Mouse (Mus musculus) liver, embryonic 16.5 days (tissue): ENCODE results near the gene Slc2a13. TPM values are rescaled to one million over a fixed set of nuclear protein-coding genes. Genes with fewer than 3 reads are reported as not detected.

Source experiments
- ATAC-seq: fragments of 200-750 bp; cut with Nextera tagmentation; 2 replicates; pipeline ENCODE4 v1.8.0; 2017; ENCODE audit warnings: low read depth, mild to moderate bottlenecking, moderate number of reproducible peaks, moderate library complexity
- H3K27ac ChIP-seq: fragments of 300-500 bp; sonication (generic); 2 replicates; pipeline ENCODE4 v1.5.1; 2014; ENCODE audit warnings: mild to moderate bottlenecking, low read length
- H3K27me3 ChIP-seq: fragments of 300-500 bp; sonication (generic); 2 replicates; pipeline ENCODE4 v1.6.1; 2014; ENCODE audit warnings: low read depth, low read length, mixed read lengths; ENCODE audit not compliant: control insufficient read depth, insufficient read depth
- H3K36me3 ChIP-seq: fragments of 300-500 bp; sonication (generic); 2 replicates; pipeline ENCODE4 v1.6.1; 2014; ENCODE audit warnings: mild to moderate bottlenecking; ENCODE audit not compliant: control insufficient read depth, insufficient read depth
- H3K4me1 ChIP-seq: fragments of 300-500 bp; sonication (generic); 2 replicates; pipeline ENCODE4 v1.6.1; 2014; ENCODE audit warnings: low read depth, low read length, mixed read lengths; ENCODE audit not compliant: control insufficient read depth
- H3K4me2 ChIP-seq: fragments of 300-500 bp; sonication (generic); 2 replicates; pipeline ENCODE4 v1.6.1; 2014; ENCODE audit warnings: low read depth, low read length, mixed read lengths
- H3K4me3 ChIP-seq: fragments of 300-500 bp; sonication (generic); 2 replicates; pipeline ENCODE4 v1.5.1; 2014; ENCODE audit warnings: low read depth, mild to moderate bottlenecking, low read length
- H3K9ac ChIP-seq: fragments of 300-500 bp; sonication (generic); 2 replicates; pipeline ENCODE4 v1.6.1; 2014; ENCODE audit warnings: low read depth, low read length
- H3K9me3 ChIP-seq: fragments of 300-500 bp; sonication (generic); replicated peaks from 2 replicates; pipeline ENCODE4 v1.6.1; 2016; ENCODE audit warnings: low read length; ENCODE audit not compliant: control insufficient read depth
- WGBS: fragments of 180-500 bp; shearing (Covaris S2); extraction: QIAGEN DNeasy Blood & Tissue Kit; methylation state at CpG from one replicate; pipeline ENCODE4 v1.1.7; 2014; ENCODE audit not compliant: insufficient replicate concordance; 5-methylcytosine and 5-hydroxymethylcytosine counted together
- polyA plus RNA-seq: library from polyadenylated mRNA; unstranded; fragments of >200 nt; fragmentation: Nextera tagmentation; extraction: Ambion mirVana; gene quantifications from 2 replicates; pipeline ENCODE4 v1.2.1, GENCODE M21; 2015

Slc2a13 gene
- polyA plus RNA-seq, 1 experiment from 2014 or later = 0.13 TPM

DNA sequence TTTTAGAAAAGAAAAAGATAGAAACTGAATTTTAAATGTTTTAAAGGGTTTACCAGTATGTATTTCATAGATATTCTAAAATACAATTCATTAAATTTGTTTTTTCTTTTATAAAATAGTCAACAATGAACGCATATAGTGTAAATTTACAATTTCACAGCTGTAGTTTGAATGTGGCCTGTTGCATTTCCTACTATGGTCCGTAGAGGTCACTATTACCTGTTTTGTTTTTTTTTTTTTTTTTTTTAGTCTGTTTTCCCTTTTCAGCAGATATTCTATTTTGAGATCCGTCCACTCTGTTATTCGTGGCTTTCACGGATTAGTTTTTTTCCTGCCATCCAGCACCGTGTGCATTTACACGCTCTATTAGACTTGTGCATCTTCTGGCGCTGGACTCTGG lies 320.1 kb downstream of the Slc2a13 start:
- no peak overlapping the region for H3K27ac ChIP-seq
- no peak overlapping the region for H3K4me2 ChIP-seq
- no peaks in the 10 kb centered on the region for H3K9me3 ChIP-seq
- 31% methylated on average over 8 of the region's 8 CpGs for WGBS
- H3K27me3 ChIP-seq = no peaks in the 10 kb centered on the region
- H3K4me1 ChIP-seq = peaks cover 27% of the 10 kb centered on the region
- no peak overlapping the region for H3K9ac ChIP-seq
- ATAC-seq = no peak
- no peaks in the 10 kb centered on the region for H3K36me3 ChIP-seq
- H3K4me3 ChIP-seq = no peak overlapping the region

- WGBS = 36% methylated on average over 9 of the region's 9 CpGs
- Histone ChIP-seq H3K4me3 (no peak overlapping the region; the same call in 1 of the 2 replicates), H3K27me3 (no peaks in the 10 kb centered on the region), H3K4me1 (peaks cover 25% of the 10 kb centered on the region), H3K27ac (peak overlapping the region; percentile 90), H3K36me3 (no peaks in the 10 kb centered on the region), H3K9me3 (no peaks in the 10 kb centered on the region), H3K4me2 (peak overlapping the region; percentile 57), H3K9ac (peak overlapping the region; percentile 53)
- ATAC-seq = peak; percentile 97
Measured at GRCm38 (mm10) chr15:91251544-91252408, 321.3 kb downstream of the Slc2a13 start.

- no peak overlapping the region for H3K4me3 ChIP-seq
- H3K9me3 ChIP-seq = no peaks in the 10 kb centered on the region
- H3K36me3 ChIP-seq = no peaks in the 10 kb centered on the region
- peaks cover 25% of the 10 kb centered on the region for H3K4me1 ChIP-seq
- H3K4me2 ChIP-seq = no peak overlapping the region
- H3K9ac ChIP-seq = no peak overlapping the region
- WGBS = 69% methylated on average over 6 of the region's 6 CpGs
- no peak for ATAC-seq
- H3K27ac ChIP-seq = peak overlapping the region; percentile 21; the same call in 1 of the 2 replicates
- H3K27me3 ChIP-seq = no peaks in the 10 kb centered on the region
Measured at GRCm38 (mm10) chr15:91250815-91251214, 322.2 kb downstream of the Slc2a13 start.

- ATAC-seq = peak; percentile 84
Measured at GRCm38 (mm10) chr15:91240683-91241335, 332.3 kb downstream of the Slc2a13 start.

GRCm38 (mm10) chr15:91237294-91237693 lies 335.8 kb downstream of the Slc2a13 start:
- Histone ChIP-seq H3K4me2 (no peak overlapping the region), H3K27ac (no peak overlapping the region), H3K27me3 (no peaks in the 10 kb centered on the region), H3K36me3 (no peaks in the 10 kb centered on the region), H3K9me3 (no peaks in the 10 kb centered on the region), H3K9ac (no peak overlapping the region), H3K4me3 (no peak overlapping the region), H3K4me1 (no peaks in the 10 kb centered on the region)
- WGBS = 38% methylated on average over 5 of the region's 5 CpGs
- ATAC-seq = no peak

More at GRCm38 (mm10) chr15:91240683-91241335, 332.3 kb downstream of the Slc2a13 start:
- Histone ChIP-seq H3K4me2 (no peak overlapping the region), H3K27ac (peak overlapping the region; percentile 2; the same call in 1 of the 2 replicates), H3K27me3 (no peaks in the 10 kb centered on the region), H3K4me1 (no peaks in the 10 kb centered on the region), H3K4me3 (no peak overlapping the region), H3K9ac (no peak overlapping the region), H3K36me3 (no peaks in the 10 kb centered on the region), H3K9me3 (no peaks in the 10 kb centered on the region)
- 74% methylated on average over 3 of the region's 3 CpGs for WGBS

Other genes starting within 250 kb of the Slc2a13 start
- gene Lrrk2, start 99.9 kb upstream of the Slc2a13 start, polyA plus RNA-seq = 1.5 and 1.7 TPM in 2 replicates